Mouse (Mus musculus) cortical plate, adult 2 months (tissue): Measurements from ENCODE around the gene Adgra1. TPM values are rescaled to one million over a fixed set of nuclear protein-coding genes. Genes with fewer than 3 reads are reported as not detected.

Source experiments
- H3K27ac ChIP-seq: fragments of 200-500 bp; 2 replicates; pipeline ENCODE4 v1.5.1; 2012; ENCODE audit warnings: low read length, control low read depth, inconsistent platforms; ENCODE audit not compliant: insufficient read depth
- H3K4me1 ChIP-seq: fragments of 200-500 bp; 2 replicates; pipeline ENCODE4 v1.6.1; 2011; ENCODE audit warnings: low read length; ENCODE audit not compliant: control insufficient read depth, insufficient read depth
- H3K4me3 ChIP-seq: fragments of 200-500 bp; 2 replicates; pipeline ENCODE4 v1.5.1; 2011; ENCODE audit warnings: mild to moderate bottlenecking, low read length, control low read depth; ENCODE audit not compliant: insufficient read depth
- CTCF ChIP-seq: fragments of 200-500 bp; IDR thresholded peaks from 2 replicates; pipeline ENCODE4 v1.5.1; 2011; ENCODE audit warnings: mild to moderate bottlenecking, control low read depth, low read length; ENCODE audit not compliant: insufficient read depth; ENCODE audit errors: extremely low read depth
- POLR2A ChIP-seq: fragments of 200-500 bp; IDR thresholded peaks from 2 replicates; pipeline ENCODE4 v1.6.1; 2011; ENCODE audit warnings: mild to moderate bottlenecking, low read length, control low read depth; ENCODE audit not compliant: insufficient read depth; ENCODE audit errors: extremely low read depth
- polyA plus RNA-seq: library from polyadenylated mRNA; depleted of rRNA; stranded (reverse); fragments of >200 nt; gene quantifications from 2 replicates; pipeline ENCODE4 v1.2.3, GENCODE M21; 2012; rRNA removed

Gene Adgra1
- polyA plus RNA-seq, 1 experiment, result 41.6 TPM

- TF ChIP-seq POLR2A (no peak), CTCF (no peak)
- H3K4me1 ChIP-seq, result no peaks in the 10 kb centered on the region
- no peak overlapping the region for H3K4me3 ChIP-seq
- no peak overlapping the region for H3K27ac ChIP-seq
Observed at GRCm38 (mm10) chr7:139916345-139916744, 82.4 kb downstream of the Adgra1 start.

GRCm38 (mm10) chr7:139918262-139918661 is 84.3 kb downstream of the Adgra1 start:
- no peak overlapping the region for H3K4me3 ChIP-seq
- no peaks in the 10 kb centered on the region for H3K4me1 ChIP-seq
- H3K27ac ChIP-seq, result no peak overlapping the region
- TF ChIP-seq CTCF (no peak), POLR2A (no peak)

Other genes starting within 250 kb of the Adgra1 start
- gene Cfap46, start 150.4 kb upstream of the Adgra1 start, polyA plus RNA-seq, result 4.6 and 5.0 TPM in 2 replicates
- gene Kndc1, start 60.5 kb downstream of the Adgra1 start, polyA plus RNA-seq, result 54.8 and 56.1 TPM in 2 replicates
- 0.08 TPM in 1 of 2 replicates, not detected in the other for gene Utf1, start 109.6 kb downstream of the Adgra1 start, polyA plus RNA-seq
- gene 6430531B16Rik, start 144.6 kb downstream of the Adgra1 start, polyA plus RNA-seq, result 1.3 and 1.8 TPM in 2 replicates
- 6.2 and 6.5 TPM in 2 replicates for gene Adam8, start 158.4 kb downstream of the Adgra1 start, polyA plus RNA-seq
- gene Zfp511, start 202.2 kb downstream of the Adgra1 start, polyA plus RNA-seq, result 73.0 and 81.0 TPM in 2 replicates
- 49.3 and 51.8 TPM in 2 replicates for gene Tubgcp2, start 202.5 kb downstream of the Adgra1 start, polyA plus RNA-seq
- 0.09 and 0.13 TPM in 2 replicates for gene Msx3, start 214.9 kb downstream of the Adgra1 start, polyA plus RNA-seq
- 393 and 394 TPM in 2 replicates for gene Caly, start 248.4 kb downstream of the Adgra1 start, polyA plus RNA-seq